Mouse (Mus musculus): ENCODE measurements around the gene Ren1. TPM values are rescaled to one million over a fixed set of nuclear protein-coding genes. Genes with fewer than 3 reads are reported as not detected.
"Not testable (repeated sequence)": the region's sequence is repeated elsewhere in the genome, so short reads cannot be mapped to it uniquely, and the experiment has no call there.

Gene Ren1
- polyA plus RNA-seq, 1 experiment from 2014 or later = not detected

DNA sequence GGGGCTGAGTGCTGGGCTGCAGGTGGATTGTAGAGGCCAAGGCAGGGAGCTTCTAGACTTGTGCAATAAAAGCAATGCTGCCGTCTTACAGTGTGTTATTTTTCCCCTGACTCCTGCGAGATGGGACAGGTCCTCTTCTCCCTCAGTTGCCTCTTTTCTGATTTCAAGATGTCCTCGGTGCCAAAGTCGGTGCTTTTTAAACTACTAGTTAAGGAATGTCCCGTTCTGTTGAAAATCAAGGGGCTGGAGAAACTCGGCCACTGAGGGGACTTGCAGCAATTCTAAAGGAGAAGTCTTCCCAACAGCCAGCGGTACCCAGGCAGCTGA lies 20.7 kb upstream of the Ren1 start:
- WGBS (ENCODE audit: insufficient replicate concordance) = 30% methylated on average over 7 of the region's 7 CpGs
- Histone ChIP-seq H3K9ac (ENCODE audit: low read depth, low read length) (no peak overlapping the region), H3K9me3 (replicated peaks; ENCODE audit: control insufficient read depth, low read length) (no peaks in the 10 kb centered on the region), H3K27me3 (ENCODE audit: control insufficient read depth, insufficient read depth, low read length) (peaks cover 35% of the 10 kb centered on the region), H3K36me3 (ENCODE audit: control insufficient read depth, insufficient read depth, low read length) (no peaks in the 10 kb centered on the region), H3K4me2 (peak overlapping the region; percentile 77), H3K27ac (ENCODE audit: low read depth, low read length) (no peak overlapping the region), H3K4me3 (ENCODE audit: low read depth, low read length) (peak overlapping the region; percentile 38), H3K4me1 (ENCODE audit: control insufficient read depth, insufficient read depth, low read length) (no peaks in the 10 kb centered on the region; the same call in 1 of the 2 replicates)
- no peak for ATAC-seq (replicated peaks; ENCODE audit: insufficient number of reproducible peaks, low FRiP score, low TSS enrichment)

- 69% methylated on average over 3 of the region's 3 CpGs for WGBS (ENCODE audit: insufficient replicate concordance)
- Histone ChIP-seq H3K4me1 (ENCODE audit: control insufficient read depth, insufficient read depth, low read length) (no peaks in the 10 kb centered on the region; the same call in 1 of the 2 replicates), H3K9ac (ENCODE audit: low read depth, low read length) (no peak overlapping the region), H3K4me3 (ENCODE audit: low read depth, low read length) (no peak overlapping the region), H3K27me3 (ENCODE audit: control insufficient read depth, insufficient read depth, low read length) (peaks cover 35% of the 10 kb centered on the region), H3K27ac (ENCODE audit: low read depth, low read length) (no peak overlapping the region), H3K9me3 (replicated peaks; ENCODE audit: control insufficient read depth, low read length) (no peaks in the 10 kb centered on the region), H3K36me3 (ENCODE audit: control insufficient read depth, insufficient read depth, low read length) (no peaks in the 10 kb centered on the region), H3K4me2 (no peak overlapping the region)
- ATAC-seq (replicated peaks; ENCODE audit: insufficient number of reproducible peaks, low FRiP score, low TSS enrichment) = no peak
Observed at GRCm38 (mm10) chr1:133331142-133331541, 19.2 kb upstream of the Ren1 start.

- WGBS (ENCODE audit: insufficient replicate concordance) = 83% methylated on average over 11 of the region's 11 CpGs
- Histone ChIP-seq H3K9me3 (replicated peaks; ENCODE audit: control insufficient read depth, low read length) (no peaks in the 10 kb centered on the region), H3K4me1 (ENCODE audit: control insufficient read depth, insufficient read depth, low read length) (no peaks in the 10 kb centered on the region; the same call in 1 of the 2 replicates), H3K36me3 (ENCODE audit: control insufficient read depth, insufficient read depth, low read length) (no peaks in the 10 kb centered on the region), H3K27me3 (ENCODE audit: control insufficient read depth, insufficient read depth, low read length) (peaks cover 27% of the 10 kb centered on the region), H3K27ac (ENCODE audit: low read depth, low read length) (no peak overlapping the region), H3K4me3 (ENCODE audit: low read depth, low read length) (no peak overlapping the region), H3K4me2 (no peak overlapping the region), H3K9ac (ENCODE audit: low read depth, low read length) (no peak overlapping the region)
- no peak for ATAC-seq (replicated peaks; ENCODE audit: insufficient number of reproducible peaks, low FRiP score, low TSS enrichment)
Observed at GRCm38 (mm10) chr1:133332656-133333430, 17.5 kb upstream of the Ren1 start.

DNA sequence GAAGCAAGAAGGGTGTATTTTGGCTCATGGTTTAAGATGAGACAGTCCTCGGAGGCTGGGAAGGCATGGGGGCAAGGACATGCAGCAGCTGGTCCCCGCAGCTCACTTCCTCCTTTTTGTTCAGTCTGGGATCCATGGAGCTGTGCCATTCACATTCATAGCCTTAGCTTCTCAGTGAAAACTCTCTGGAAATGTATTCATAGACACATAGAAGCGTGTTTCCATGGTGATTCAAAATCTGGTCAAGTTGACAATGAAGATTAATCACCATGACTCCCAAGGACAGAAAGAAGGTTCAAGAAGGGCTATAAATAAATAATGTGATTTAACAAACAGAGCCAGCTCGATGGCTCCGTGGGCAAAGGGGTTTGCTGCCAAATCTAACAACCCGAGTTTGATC lies 16.4 kb upstream of the Ren1 start:
- no peaks in the 10 kb centered on the region; the same call in 1 of the 2 replicates for H3K4me1 ChIP-seq (ENCODE audit: control insufficient read depth, insufficient read depth, low read length)
- H3K9ac ChIP-seq (ENCODE audit: low read depth, low read length) = no peak overlapping the region
- ATAC-seq (replicated peaks; ENCODE audit: insufficient number of reproducible peaks, low FRiP score, low TSS enrichment) = no peak
- H3K27ac ChIP-seq (ENCODE audit: low read depth, low read length) = no peak overlapping the region
- no peak overlapping the region for H3K4me3 ChIP-seq (ENCODE audit: low read depth, low read length)
- no peak overlapping the region for H3K4me2 ChIP-seq
- no peaks in the 10 kb centered on the region for H3K36me3 ChIP-seq (ENCODE audit: control insufficient read depth, insufficient read depth, low read length)
- peaks cover 17% of the 10 kb centered on the region for H3K27me3 ChIP-seq (ENCODE audit: control insufficient read depth, insufficient read depth, low read length)
- H3K9me3 ChIP-seq (replicated peaks; ENCODE audit: control insufficient read depth, low read length) = no peaks in the 10 kb centered on the region
- WGBS (ENCODE audit: insufficient replicate concordance) = 82% methylated on average over 6 of the region's 6 CpGs

DNA sequence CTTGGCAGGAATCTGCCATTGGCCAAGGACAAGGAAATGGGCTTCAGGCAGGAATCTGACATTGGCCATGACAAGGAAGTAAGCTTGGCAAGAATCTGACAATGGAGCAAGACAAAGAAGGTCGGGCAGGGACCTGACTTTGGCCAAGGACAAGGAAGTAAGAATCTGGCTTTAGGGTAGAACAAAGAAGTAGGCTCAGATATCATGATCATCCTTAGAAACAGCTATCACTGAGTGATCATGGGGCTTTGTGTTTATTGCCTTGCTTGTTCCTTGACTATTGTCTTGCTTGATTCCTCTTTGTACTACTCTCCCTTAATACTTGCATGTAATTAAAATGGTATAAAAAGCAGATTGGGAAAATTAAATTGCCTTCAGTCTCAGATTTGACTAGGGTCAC lies 9.9 kb upstream of the Ren1 start:
- WGBS (ENCODE audit: insufficient replicate concordance) = 50% methylated on average over 1 of the region's 1 CpGs

GRCm38 (mm10) chr1:133344357-133344756 lies 6.0 kb upstream of the Ren1 start:
- H3K36me3 ChIP-seq (ENCODE audit: control insufficient read depth, insufficient read depth, low read length) = no peaks in the 10 kb centered on the region
- no peaks in the 10 kb centered on the region for H3K9me3 ChIP-seq (replicated peaks; ENCODE audit: control insufficient read depth, low read length)
- H3K4me1 ChIP-seq (ENCODE audit: control insufficient read depth, insufficient read depth, low read length) = peaks cover 4% of the 10 kb centered on the region; the same call in 1 of the 2 replicates
- no peak overlapping the region for H3K27ac ChIP-seq (ENCODE audit: low read depth, low read length)
- no peak overlapping the region for H3K4me2 ChIP-seq
- H3K27me3 ChIP-seq (ENCODE audit: control insufficient read depth, insufficient read depth, low read length) = no peaks in the 10 kb centered on the region
- no peak overlapping the region for H3K9ac ChIP-seq (ENCODE audit: low read depth, low read length)
- ATAC-seq (replicated peaks; ENCODE audit: insufficient number of reproducible peaks, low FRiP score, low TSS enrichment) = no peak
- H3K4me3 ChIP-seq (ENCODE audit: low read depth, low read length) = no peak overlapping the region
- WGBS (ENCODE audit: insufficient replicate concordance) = 89% methylated on average over 2 of the region's 2 CpGs

More for the DNA sequence above, 9.9 kb upstream of the Ren1 start:
- H3K36me3 ChIP-seq (ENCODE audit: control insufficient read depth, insufficient read depth, low read length); H3K4me2 ChIP-seq; H3K27me3 ChIP-seq (ENCODE audit: control insufficient read depth, insufficient read depth, low read length); H3K9ac ChIP-seq (ENCODE audit: low read depth, low read length); H3K27ac ChIP-seq (ENCODE audit: low read depth, low read length); H3K9me3 ChIP-seq (replicated peaks; ENCODE audit: control insufficient read depth, low read length); H3K4me3 ChIP-seq (ENCODE audit: low read depth, low read length); H3K4me1 ChIP-seq (ENCODE audit: control insufficient read depth, insufficient read depth, low read length); ATAC-seq (replicated peaks; ENCODE audit: insufficient number of reproducible peaks, low FRiP score, low TSS enrichment): not testable (repeated sequence)

GRCm38 (mm10) chr1:133346531-133346930 lies 3.8 kb upstream of the Ren1 start:
- H3K36me3 ChIP-seq (ENCODE audit: control insufficient read depth, insufficient read depth, low read length) = no peaks in the 10 kb centered on the region
- ATAC-seq (replicated peaks; ENCODE audit: insufficient number of reproducible peaks, low FRiP score, low TSS enrichment) = no peak
- peaks cover 8% of the 10 kb centered on the region; the same call in 1 of the 2 replicates for H3K4me1 ChIP-seq (ENCODE audit: control insufficient read depth, insufficient read depth, low read length)
- H3K4me2 ChIP-seq = no peak overlapping the region
- no peak overlapping the region for H3K4me3 ChIP-seq (ENCODE audit: low read depth, low read length)
- H3K27ac ChIP-seq (ENCODE audit: low read depth, low read length) = no peak overlapping the region
- H3K9me3 ChIP-seq (replicated peaks; ENCODE audit: control insufficient read depth, low read length) = no peaks in the 10 kb centered on the region
- WGBS (ENCODE audit: insufficient replicate concordance) = 80% methylated on average over 9 of the region's 9 CpGs
- H3K9ac ChIP-seq (ENCODE audit: low read depth, low read length) = no peak overlapping the region
- H3K27me3 ChIP-seq (ENCODE audit: control insufficient read depth, insufficient read depth, low read length) = peaks cover 4% of the 10 kb centered on the region; the same call in 1 of the 2 replicates

DNA sequence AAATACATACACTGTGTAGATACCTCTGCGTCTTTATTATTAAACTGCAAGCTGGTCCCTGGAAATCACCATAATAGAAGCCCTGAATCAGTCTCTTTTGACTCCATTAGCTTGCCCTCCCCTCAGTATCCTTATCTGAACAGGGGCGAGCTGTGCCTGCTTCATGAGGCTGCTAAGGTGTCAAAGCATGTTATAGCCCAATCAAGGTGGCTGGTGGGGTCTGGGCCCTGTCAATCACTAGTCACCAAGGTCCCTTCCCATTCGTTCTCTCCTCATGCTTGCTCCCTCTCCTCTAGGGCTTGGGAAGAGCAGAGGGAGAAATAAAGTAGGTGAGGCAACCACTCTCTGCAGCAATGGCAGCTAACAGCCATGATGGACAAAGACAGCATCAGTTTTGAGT lies 3.1 kb upstream of the Ren1 start:
- H3K9ac ChIP-seq (ENCODE audit: low read depth, low read length) = no peak overlapping the region
- 47% methylated on average over 3 of the region's 3 CpGs for WGBS (ENCODE audit: insufficient replicate concordance)
- no peak overlapping the region for H3K4me2 ChIP-seq
- H3K9me3 ChIP-seq (replicated peaks; ENCODE audit: control insufficient read depth, low read length) = no peaks in the 10 kb centered on the region
- H3K36me3 ChIP-seq (ENCODE audit: control insufficient read depth, insufficient read depth, low read length) = no peaks in the 10 kb centered on the region
- peaks cover 6% of the 10 kb centered on the region; the same call in 1 of the 2 replicates for H3K27me3 ChIP-seq (ENCODE audit: control insufficient read depth, insufficient read depth, low read length)
- peaks cover 8% of the 10 kb centered on the region; the same call in 1 of the 2 replicates for H3K4me1 ChIP-seq (ENCODE audit: control insufficient read depth, insufficient read depth, low read length)
- no peak for ATAC-seq (replicated peaks; ENCODE audit: insufficient number of reproducible peaks, low FRiP score, low TSS enrichment)
- no peak overlapping the region for H3K4me3 ChIP-seq (ENCODE audit: low read depth, low read length)
- H3K27ac ChIP-seq (ENCODE audit: low read depth, low read length) = no peak overlapping the region
